Mouse (Mus musculus) liver, embryonic 14.5 days (tissue): ENCODE measurements around the gene Kalrn. TPM values are rescaled to one million over a fixed set of nuclear protein-coding genes. Genes with fewer than 3 reads are reported as not detected.

Experiments used
- ATAC-seq: fragments of 200-750 bp; cut with Nextera tagmentation; 2 replicates; pipeline ENCODE4 v1.8.0; 2017; ENCODE audit warnings: moderate number of reproducible peaks, mild to moderate bottlenecking, moderate library complexity; ENCODE audit not compliant: insufficient read depth
- DNase-seq, 3 experiments: peaks; one replicate each; pipeline ENCODE4 v3.0.0-alpha.2; 2012 to 2013; ENCODE audit warnings: low read depth in 3 of 3, low spot score in 3 of 3
- H3K27ac ChIP-seq: fragments of 300-500 bp; sonication (generic); 2 replicates; pipeline ENCODE4 v1.5.1; 2014; ENCODE audit warnings: moderate library complexity, mild to moderate bottlenecking, control low read depth, inconsistent platforms
- H3K27me3 ChIP-seq: fragments of 300-500 bp; sonication (generic); 2 replicates; pipeline ENCODE4 v1.6.1; 2014; ENCODE audit warnings: mild to moderate bottlenecking, low read length, moderate library complexity; ENCODE audit not compliant: control insufficient read depth, insufficient read depth
- H3K36me3 ChIP-seq: fragments of 300-500 bp; sonication (generic); replicated peaks from 2 replicates; pipeline ENCODE4 v1.6.1; 2014; ENCODE audit warnings: low read depth; ENCODE audit not compliant: control insufficient read depth, insufficient read depth
- H3K4me1 ChIP-seq, 2 experiments: fragments of 200-500 bp in 1 of 2; fragments of 300-500 bp in 1 of 2; sonication (generic) in 1 of 2; replicated peaks; 2 replicates each; pipeline ENCODE4 v1.6.1; 2012 to 2014; ENCODE audit warnings: antibody characterized with exemption in 1 of 2, inconsistent platforms in 1 of 2, low read length in 1 of 2; ENCODE audit not compliant: control insufficient read depth in 2 of 2, insufficient read depth in 2 of 2
- H3K4me2 ChIP-seq: fragments of 300-500 bp; sonication (generic); 2 replicates; pipeline ENCODE4 v1.6.1; 2014; ENCODE audit warnings: low read depth, mild to moderate bottlenecking, control low read depth, moderate library complexity
- H3K4me3 ChIP-seq, 2 experiments: fragments of 200-500 bp in 1 of 2; fragments of 300-500 bp in 1 of 2; sonication (generic) in 1 of 2; 2 replicates each; pipeline ENCODE4 v1.5.1; 2012 to 2014; ENCODE audit warnings: low read depth in 2 of 2, low read length in 2 of 2, mild to moderate bottlenecking in 2 of 2, control low read depth in 1 of 2, inconsistent platforms in 1 of 2, moderate library complexity in 1 of 2; ENCODE audit not compliant: insufficient read depth in 1 of 2
- H3K9ac ChIP-seq: fragments of 300-500 bp; sonication (generic); replicated peaks from 2 replicates; pipeline ENCODE4 v1.6.1; 2014; ENCODE audit warnings: mild to moderate bottlenecking, control low read depth, moderate library complexity
- H3K9me3 ChIP-seq: fragments of 300-500 bp; sonication (generic); 2 replicates; pipeline ENCODE4 v1.6.1; 2016; ENCODE audit warnings: low read length, mixed read lengths; ENCODE audit not compliant: control insufficient read depth
- CTCF ChIP-seq: IDR thresholded peaks from 2 replicates; pipeline ENCODE4 v1.5.1; 2016; ENCODE audit warnings: antibody characterized with exemption, low read depth, control low read depth
- EP300 ChIP-seq: IDR thresholded peaks from 2 replicates; pipeline ENCODE4 v1.6.1; 2016; ENCODE audit warnings: antibody characterized with exemption, low read depth
- WGBS: fragments of 180-500 bp; shearing (Covaris S2); extraction: QIAGEN DNeasy Blood & Tissue Kit; methylation state at CpG from one replicate; pipeline ENCODE4 v1.1.7; 2014; ENCODE audit not compliant: insufficient replicate concordance; 5-methylcytosine and 5-hydroxymethylcytosine counted together
- polyA plus RNA-seq, 2 experiments: library from polyadenylated mRNA; depleted of rRNA in 1 of 2; stranded (reverse) in 1 of 2; unstranded in 1 of 2; fragments of >200 nt; fragmentation: Nextera tagmentation in 1 of 2; extraction: Ambion mirVana in 1 of 2; gene quantifications; 2 replicates each; pipeline versions ENCODE4 v1.2.1 to v1.2.3; 2012 to 2014

Kalrn gene
- polyA plus RNA-seq (2012; rRNA removed) (5.1 and 7.2 TPM in 2 replicates), polyA plus RNA-seq (2014; fragmentation: Nextera tagmentation; extraction: Ambion mirVana) (8.5 and 11.6 TPM in 2 replicates)

GRCm38 (mm10) chr16:34573151-34573802 lies at the start of gene Kalrn:
TSS of gene Kalrn (minus strand) at chr16:34573532.
- peak within 1 kb of the TSS; percentile 48 to 51 for H3K4me3 ChIP-seq
- no peaks in the 10 kb centered on the region for H3K36me3 ChIP-seq
- TF ChIP-seq EP300 (no peak), CTCF (peak; percentile 57)
- H3K9ac ChIP-seq: no peak within 1 kb of the TSS
- H3K27me3 ChIP-seq: peaks cover 44% of the 10 kb centered on the region
- 0% methylated on average over 39 of the region's 84 CpGs for WGBS
- peak within 1 kb of the TSS; percentile 61 for H3K4me2 ChIP-seq
- ATAC-seq (peak; percentile 63; the same call in 1 of the 2 replicates), DNase-seq (peak; percentile 12 to 28 (median 22))
- H3K4me1 ChIP-seq: no peaks in the 10 kb centered on the region; a peak in 1 of 4 replicates
- H3K27ac ChIP-seq: no peak within 1 kb of the TSS
- no peaks in the 10 kb centered on the region for H3K9me3 ChIP-seq

GRCm38 (mm10) chr16:34614021-34614420 lies 40.7 kb upstream of the Kalrn start:
- H3K4me1 ChIP-seq: no peaks in the 10 kb centered on the region
- H3K4me3 ChIP-seq: no peak overlapping the region
- no peak overlapping the region for H3K4me2 ChIP-seq
- H3K9me3 ChIP-seq: no peaks in the 10 kb centered on the region
- H3K36me3 ChIP-seq: no peaks in the 10 kb centered on the region
- ATAC-seq: no peak
- H3K27ac ChIP-seq: no peak overlapping the region
- whole genome bisulfite sequencing: 56% methylated on average over 2 of the region's 2 CpGs
- TF ChIP-seq EP300: no peak
- no peak for TF ChIP-seq CTCF
- H3K9ac ChIP-seq: no peak overlapping the region
- no peaks in the 10 kb centered on the region for H3K27me3 ChIP-seq
- no peak for DNase-seq

- no peak for TF ChIP-seq CTCF
- TF ChIP-seq EP300: no peak
- DNase-seq (no peak), ATAC-seq (no peak)
- H3K9me3 ChIP-seq: no peaks in the 10 kb centered on the region
- no peak overlapping the region for H3K9ac ChIP-seq
- no peaks in the 10 kb centered on the region for H3K4me1 ChIP-seq
- 33% methylated on average over 1 of the region's 1 CpGs for WGBS
- H3K36me3 ChIP-seq: no peaks in the 10 kb centered on the region
- H3K27ac ChIP-seq: no peak overlapping the region
- H3K27me3 ChIP-seq: no peaks in the 10 kb centered on the region
- no peak overlapping the region for H3K4me3 ChIP-seq
- no peak overlapping the region for H3K4me2 ChIP-seq
Measured at GRCm38 (mm10) chr16:34610137-34610536, 36.8 kb upstream of the Kalrn start.

GRCm38 (mm10) chr16:34605679-34606078 lies 32.3 kb upstream of the Kalrn start:
- Histone ChIP-seq H3K4me1 (no peaks in the 10 kb centered on the region), H3K27me3 (no peaks in the 10 kb centered on the region), H3K27ac (no peak overlapping the region), H3K4me3 (no peak overlapping the region), H3K9ac (no peak overlapping the region), H3K9me3 (no peaks in the 10 kb centered on the region), H3K4me2 (no peak overlapping the region), H3K36me3 (no peaks in the 10 kb centered on the region)
- 15% methylated on average over 3 of the region's 3 CpGs for WGBS
- TF ChIP-seq EP300 (no peak), CTCF (peak; percentile 33)
- no peak for ATAC-seq
- peak in 1 of 3 experiments; percentile 11 for DNase-seq

- H3K4me3 ChIP-seq: no peak overlapping the region
- H3K36me3 ChIP-seq: no peaks in the 10 kb centered on the region
- H3K27me3 ChIP-seq: no peaks in the 10 kb centered on the region
- H3K9me3 ChIP-seq: no peaks in the 10 kb centered on the region
- H3K27ac ChIP-seq: no peak overlapping the region
- DNase-seq: no peak
- H3K4me1 ChIP-seq: no peaks in the 10 kb centered on the region
- no peak for TF ChIP-seq EP300
- TF ChIP-seq CTCF: no peak
- H3K9ac ChIP-seq: no peak overlapping the region
- no peak for ATAC-seq
- 41% methylated on average over 6 of the region's 6 CpGs for WGBS
- H3K4me2 ChIP-seq: no peak overlapping the region
Measured at GRCm38 (mm10) chr16:34603854-34604253, 30.5 kb upstream of the Kalrn start.
